Mouse (Mus musculus): ENCODE results near the gene Chst2. TPM values are rescaled to one million over a fixed set of nuclear protein-coding genes. Genes with fewer than 3 reads are reported as not detected.
A peak's percentile ranks its signal among the peaks of the same experiment; 100 is the strongest.

The Chst2 gene
- polyA plus RNA-seq (2015; fragmentation: Nextera tagmentation; extraction: Ambion mirVana): 16.1 and 17.8 TPM in 2 replicates

DNA sequence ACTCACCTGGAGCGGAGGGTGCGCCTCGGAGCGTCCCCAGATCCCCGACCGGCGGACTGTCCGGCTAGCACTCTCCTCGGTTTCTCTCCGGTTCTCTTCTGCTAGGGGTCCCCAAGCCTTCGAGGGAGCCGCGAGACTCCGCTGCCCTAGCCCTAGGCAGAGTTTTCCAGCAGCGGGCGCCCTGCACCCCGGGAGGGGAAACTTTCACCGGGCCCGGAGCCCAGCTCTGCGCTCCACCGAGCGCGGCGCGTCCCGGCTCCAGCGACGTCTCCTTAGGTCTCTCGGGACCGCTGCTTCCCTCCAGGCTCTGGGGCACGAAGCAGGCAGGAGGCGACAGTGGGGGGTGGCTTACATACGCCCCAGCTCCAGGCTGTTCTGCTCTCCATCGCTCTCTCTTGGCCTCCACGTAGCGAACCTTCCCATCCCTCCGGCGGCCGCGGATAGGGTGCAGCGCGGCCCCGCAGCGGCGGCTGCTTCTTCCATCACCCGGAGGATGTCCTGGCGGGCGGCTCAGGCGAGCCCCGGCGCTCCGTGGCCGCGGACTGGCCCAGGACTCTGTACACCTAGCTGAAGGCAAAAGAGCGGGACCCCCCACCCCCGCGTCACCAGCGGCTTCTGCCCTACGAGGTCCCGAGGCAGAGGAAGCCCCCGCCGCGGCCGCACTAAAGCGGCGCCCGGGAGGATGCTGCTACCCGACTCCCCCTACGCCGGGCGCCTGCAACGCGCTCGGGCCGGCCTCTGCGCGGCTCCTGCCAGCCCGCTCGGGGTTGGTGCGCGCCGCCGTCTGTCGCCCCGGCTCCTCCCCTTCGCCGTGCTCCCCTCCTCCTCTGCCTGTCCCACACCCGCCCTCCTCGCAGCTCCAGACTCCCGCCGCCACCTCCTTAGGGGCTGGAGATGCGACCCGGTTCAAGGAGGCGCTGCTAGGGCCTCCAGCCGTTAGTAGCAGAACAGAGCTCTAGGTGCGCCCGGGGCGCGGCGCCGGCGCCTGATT is at the start of gene Chst2:
Gene Chst2 (minus strand): TSS at position 152 of the 991 bp plus-strand sequence.
- peak within 1 kb of the TSS; percentile 64 for H3K9ac ChIP-seq
- WGBS: under 1% methylated on average over 94 of the region's 102 CpGs
- peaks cover 8% of the 10 kb centered on the region; the same call in 1 of the 2 replicates for H3K27me3 ChIP-seq
- H3K27ac ChIP-seq (replicated peaks): peak within 1 kb of the TSS; percentile 77
- peaks cover 28% of the 10 kb centered on the region for H3K4me1 ChIP-seq (replicated peaks)
- H3K9me3 ChIP-seq: no peaks in the 10 kb centered on the region
- H3K4me3 ChIP-seq: peak within 1 kb of the TSS; percentile 64
- no peaks in the 10 kb centered on the region for H3K36me3 ChIP-seq
- peak; percentile 95 for ATAC-seq (ENCODE audit: low FRiP score, low read depth)
- peak within 1 kb of the TSS; percentile 98 for H3K4me2 ChIP-seq

DNA sequence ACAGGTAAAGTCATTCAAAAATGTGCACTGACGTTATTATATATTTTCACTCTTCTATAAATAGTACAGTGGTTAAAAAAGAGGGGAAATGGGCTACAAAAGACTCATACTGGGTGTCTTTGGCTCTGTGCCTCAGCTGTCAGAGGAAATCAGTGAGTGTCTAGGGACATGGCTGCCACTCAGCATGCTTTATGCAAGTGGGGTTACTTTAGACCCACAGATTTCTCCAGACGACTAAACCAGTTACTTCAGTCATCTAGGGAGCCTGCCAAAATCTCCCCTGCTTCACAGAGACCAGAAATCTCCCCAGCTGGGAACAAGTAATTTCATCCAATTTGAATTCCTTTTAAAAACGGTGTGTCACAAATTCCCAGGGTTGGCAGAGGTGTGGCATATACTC is 45.4 kb upstream of the Chst2 start:
- Histone ChIP-seq H3K4me1 (replicated peaks) (no peaks in the 10 kb centered on the region), H3K36me3 (peaks cover 9% of the 10 kb centered on the region; the same call in 1 of the 2 replicates), H3K9ac (no peak overlapping the region), H3K27me3 (no peaks in the 10 kb centered on the region), H3K4me2 (no peak overlapping the region), H3K27ac (replicated peaks) (no peak overlapping the region), H3K9me3 (no peaks in the 10 kb centered on the region), H3K4me3 (no peak overlapping the region)
- no peak for ATAC-seq (ENCODE audit: low FRiP score, low read depth)
- WGBS: 39% methylated on average over 3 of the region's 3 CpGs

DNA sequence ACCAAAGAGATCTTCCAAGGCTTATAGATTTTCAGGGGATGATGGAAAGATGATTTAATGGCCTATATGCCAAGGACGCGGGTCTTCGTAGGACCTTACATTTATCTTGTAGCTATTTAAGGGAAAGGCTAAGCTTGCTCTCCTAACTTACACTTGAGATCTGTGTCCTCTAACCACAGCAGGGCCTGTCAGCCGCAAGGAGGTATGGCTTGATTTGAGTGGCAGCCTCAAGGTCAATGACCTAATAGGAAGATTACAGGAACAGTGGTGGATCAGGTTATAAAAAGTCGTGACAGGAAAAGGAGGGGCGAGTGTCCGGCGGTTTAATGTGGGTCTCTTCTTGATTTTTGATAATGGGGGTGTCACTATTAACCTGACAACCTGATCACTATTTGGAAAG is 44.1 kb upstream of the Chst2 start:
- H3K4me3 ChIP-seq: no peak overlapping the region
- H3K9ac ChIP-seq: no peak overlapping the region
- ATAC-seq (ENCODE audit: low FRiP score, low read depth): no peak
- no peak overlapping the region for H3K4me2 ChIP-seq
- H3K27ac ChIP-seq (replicated peaks): no peak overlapping the region
- H3K27me3 ChIP-seq: no peaks in the 10 kb centered on the region
- no peaks in the 10 kb centered on the region for H3K36me3 ChIP-seq
- H3K9me3 ChIP-seq: no peaks in the 10 kb centered on the region
- WGBS: 99% methylated on average over 8 of the region's 8 CpGs
- no peaks in the 10 kb centered on the region for H3K4me1 ChIP-seq (replicated peaks)

DNA sequence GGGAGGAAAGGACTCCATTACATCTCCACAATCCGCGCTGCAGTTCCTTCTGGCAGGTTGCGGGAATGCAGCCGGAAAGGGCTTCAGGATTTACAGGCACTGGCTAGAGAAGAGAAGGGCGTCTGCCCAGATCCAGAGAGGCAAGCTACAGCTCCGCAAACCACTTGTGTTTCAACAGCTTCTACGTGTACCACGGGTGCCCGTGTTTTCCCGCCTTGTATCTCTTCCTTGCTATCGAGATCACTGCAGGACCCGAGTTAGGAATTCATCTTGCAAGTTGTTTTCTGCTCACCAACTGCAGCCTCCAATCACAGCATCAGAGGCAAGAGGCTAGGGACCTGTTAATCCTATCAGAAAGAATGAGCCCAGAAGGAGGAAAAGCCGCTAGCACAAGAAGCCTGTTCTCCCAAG is 35.8 kb upstream of the Chst2 start:
- peak overlapping the region; percentile 6; the same call in 1 of the 2 replicates for H3K9ac ChIP-seq
- ATAC-seq (ENCODE audit: low FRiP score, low read depth): peak; percentile 76
- peaks cover 15% of the 10 kb centered on the region for H3K4me1 ChIP-seq (replicated peaks)
- peak overlapping the region; percentile 50 for H3K4me2 ChIP-seq
- no peaks in the 10 kb centered on the region for H3K27me3 ChIP-seq
- H3K9me3 ChIP-seq: no peaks in the 10 kb centered on the region
- no peaks in the 10 kb centered on the region for H3K36me3 ChIP-seq
- peak overlapping the region; percentile 23 for H3K4me3 ChIP-seq
- WGBS: 10% methylated on average over 13 of the region's 13 CpGs
- peak overlapping the region; percentile 55 for H3K27ac ChIP-seq (replicated peaks)

DNA sequence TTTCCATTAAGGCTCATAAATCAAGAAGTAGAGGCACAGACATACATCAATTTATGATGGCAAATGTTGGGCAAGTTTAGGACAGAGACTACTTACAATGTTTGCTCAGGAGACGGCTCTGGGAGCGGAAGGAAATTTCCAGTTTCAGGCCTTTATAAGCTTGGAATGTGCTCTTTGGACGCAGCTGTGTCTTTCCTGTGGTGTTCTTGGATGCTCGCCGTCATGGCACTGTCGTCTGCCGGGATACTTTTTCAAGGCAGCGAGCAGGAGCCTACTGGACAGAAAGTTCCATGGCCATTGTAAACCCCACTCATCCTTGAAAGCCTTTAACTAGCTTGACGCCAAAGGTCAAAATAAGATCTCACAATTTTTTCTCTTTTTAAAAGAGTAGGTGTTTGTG is 31.4 kb upstream of the Chst2 start:
- Histone ChIP-seq H3K36me3 (no peaks in the 10 kb centered on the region), H3K9ac (no peak overlapping the region), H3K27me3 (no peaks in the 10 kb centered on the region), H3K27ac (replicated peaks) (no peak overlapping the region), H3K4me3 (no peak overlapping the region), H3K9me3 (no peaks in the 10 kb centered on the region), H3K4me1 (replicated peaks) (peaks cover 13% of the 10 kb centered on the region), H3K4me2 (no peak overlapping the region)
- ATAC-seq (ENCODE audit: low FRiP score, low read depth): no peak
- 85% methylated on average over 9 of the region's 9 CpGs for whole genome bisulfite sequencing

DNA sequence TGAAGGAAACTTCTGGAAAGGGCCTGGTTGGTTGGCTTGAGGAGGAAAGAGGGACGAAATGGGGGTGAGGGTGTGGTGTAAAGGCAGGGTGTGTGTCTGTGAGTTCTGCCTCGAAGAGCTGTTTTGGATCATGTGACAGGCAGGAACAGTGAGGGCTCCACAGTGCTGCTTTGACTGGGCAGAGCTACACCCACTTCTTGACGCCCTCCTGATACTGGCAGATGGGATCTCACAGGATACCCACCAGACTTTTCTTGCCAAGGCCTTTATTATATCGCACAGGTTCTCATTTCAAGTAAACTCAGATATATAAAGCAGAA is 29.7 kb upstream of the Chst2 start:
- Histone ChIP-seq H3K27ac (replicated peaks) (no peak overlapping the region), H3K4me1 (replicated peaks) (no peaks in the 10 kb centered on the region), H3K4me3 (no peak overlapping the region), H3K36me3 (no peaks in the 10 kb centered on the region), H3K9ac (no peak overlapping the region), H3K27me3 (no peaks in the 10 kb centered on the region), H3K9me3 (no peaks in the 10 kb centered on the region), H3K4me2 (no peak overlapping the region)
- no peak for ATAC-seq (ENCODE audit: low FRiP score, low read depth)
- WGBS: 86% methylated on average over 4 of the region's 4 CpGs

DNA sequence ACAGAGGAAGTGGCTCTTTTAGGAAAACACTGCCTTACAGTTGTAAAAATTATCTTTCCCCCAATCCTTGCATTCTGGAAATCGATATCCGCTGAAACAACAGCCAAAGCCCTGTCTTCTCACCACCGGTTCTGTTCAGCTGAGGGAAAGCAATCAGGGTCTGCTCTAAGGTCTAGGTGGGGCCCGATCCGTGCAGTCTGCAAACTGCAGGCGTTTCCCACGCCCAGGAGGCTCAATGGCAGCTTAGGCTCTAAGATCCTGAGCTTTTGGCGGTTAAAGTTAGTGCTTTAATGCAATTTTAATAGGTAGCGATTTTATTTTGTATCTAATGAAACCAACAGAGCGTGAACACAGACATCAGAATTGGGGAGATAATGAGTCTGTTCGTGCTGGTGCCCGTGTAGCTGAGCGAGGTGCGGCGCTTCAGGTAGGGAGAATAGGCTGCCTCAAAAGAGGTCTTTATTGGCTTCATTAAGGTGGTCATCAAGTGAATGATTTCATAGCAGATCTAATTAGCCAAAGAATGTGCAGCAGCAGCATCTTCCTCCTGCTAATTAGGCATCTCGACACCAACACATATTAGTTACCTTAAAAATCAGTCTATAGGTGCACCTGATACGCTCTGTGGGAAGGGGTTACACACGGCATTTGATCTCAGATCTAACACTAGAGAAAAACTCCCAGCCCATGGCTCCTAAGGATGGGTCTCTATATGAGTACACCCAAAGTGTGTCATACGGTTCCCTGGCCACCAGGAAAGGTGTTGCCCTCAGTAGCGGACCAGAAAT is 29.2 kb upstream of the Chst2 start:
- 67% methylated on average over 20 of the region's 20 CpGs for WGBS
- no peaks in the 10 kb centered on the region for H3K4me1 ChIP-seq (replicated peaks)
- no peaks in the 10 kb centered on the region for H3K36me3 ChIP-seq
- no peaks in the 10 kb centered on the region for H3K27me3 ChIP-seq
- no peak overlapping the region for H3K4me3 ChIP-seq
- H3K27ac ChIP-seq (replicated peaks): no peak overlapping the region
- no peak overlapping the region for H3K4me2 ChIP-seq
- peak; percentile 68; the same call in 1 of the 2 replicates for ATAC-seq (ENCODE audit: low FRiP score, low read depth)
- H3K9me3 ChIP-seq: no peaks in the 10 kb centered on the region
- no peak overlapping the region for H3K9ac ChIP-seq

DNA sequence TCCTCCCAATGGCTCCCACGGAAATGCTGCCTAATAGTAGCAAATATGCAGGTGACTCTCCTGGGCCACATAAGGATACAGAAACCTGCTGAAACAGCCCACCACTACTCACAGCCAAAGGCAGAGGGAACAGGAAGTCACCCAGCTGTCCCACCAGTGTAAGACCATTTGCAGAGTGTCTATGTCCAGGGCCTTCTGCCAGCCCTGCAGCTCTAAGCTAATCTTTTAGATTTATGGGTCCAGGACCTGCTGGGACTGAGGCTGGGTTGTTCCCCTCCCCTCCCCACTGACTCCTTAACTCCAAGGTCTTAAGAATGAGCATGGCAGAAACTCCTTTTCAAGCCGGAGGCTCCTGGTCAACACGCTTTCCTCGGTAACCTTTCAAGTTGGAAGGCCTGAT is 21.8 kb upstream of the Chst2 start:
- H3K4me1 ChIP-seq (replicated peaks): no peaks in the 10 kb centered on the region
- no peak overlapping the region for H3K4me3 ChIP-seq
- H3K27me3 ChIP-seq: no peaks in the 10 kb centered on the region
- no peaks in the 10 kb centered on the region for H3K9me3 ChIP-seq
- H3K36me3 ChIP-seq: no peaks in the 10 kb centered on the region
- WGBS: 87% methylated on average over 4 of the region's 4 CpGs
- ATAC-seq (ENCODE audit: low FRiP score, low read depth): no peak
- H3K27ac ChIP-seq (replicated peaks): no peak overlapping the region
- no peak overlapping the region for H3K4me2 ChIP-seq
- no peak overlapping the region for H3K9ac ChIP-seq

DNA sequence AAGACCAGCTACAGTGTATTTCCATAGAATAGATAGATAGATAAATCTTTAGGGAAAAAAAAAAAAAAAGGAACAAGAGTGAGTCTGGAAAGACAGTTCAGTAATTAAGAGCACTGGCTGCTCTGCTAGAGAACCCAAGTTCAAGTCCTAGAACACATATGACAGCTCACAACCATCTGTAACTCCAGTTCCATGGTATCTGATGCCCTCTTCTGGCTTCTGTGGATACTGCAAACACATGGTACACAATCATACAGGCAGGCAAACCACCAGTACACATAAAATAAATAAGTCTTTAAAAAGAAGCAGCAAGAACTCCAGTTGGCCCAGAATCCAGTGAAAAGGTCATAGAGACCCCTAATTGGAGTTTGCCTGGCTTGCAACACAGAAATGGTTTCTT is 7.4 kb upstream of the Chst2 start:
- H3K36me3 ChIP-seq: no peaks in the 10 kb centered on the region

DNA sequence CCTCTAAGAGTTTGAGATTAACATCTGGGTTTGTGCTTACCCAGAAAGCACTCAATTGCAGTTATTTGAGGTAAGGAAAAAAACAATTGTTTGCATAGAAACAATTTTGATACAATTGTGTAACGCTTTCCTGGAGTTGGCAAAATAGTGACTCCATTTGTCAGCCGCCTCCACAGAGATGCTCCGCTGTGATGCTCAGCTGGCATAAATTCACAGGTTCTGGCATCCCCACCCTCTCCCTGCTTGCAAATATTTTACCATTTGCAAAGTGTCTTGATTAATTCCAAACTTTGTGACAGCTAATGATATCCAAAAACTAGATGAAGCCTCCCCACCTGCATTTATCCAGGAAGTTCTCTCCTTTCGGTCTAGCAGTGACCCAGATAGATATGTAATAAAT is 5.5 kb upstream of the Chst2 start:
- no peak overlapping the region for H3K9ac ChIP-seq
- WGBS: 88% methylated on average over 4 of the region's 4 CpGs
- no peaks in the 10 kb centered on the region for H3K9me3 ChIP-seq
- no peak overlapping the region for H3K4me3 ChIP-seq
- H3K27me3 ChIP-seq: peaks cover 8% of the 10 kb centered on the region; the same call in 1 of the 2 replicates
- ATAC-seq (ENCODE audit: low FRiP score, low read depth): no peak
- H3K4me2 ChIP-seq: no peak overlapping the region
- peaks cover 8% of the 10 kb centered on the region for H3K4me1 ChIP-seq (replicated peaks)
- H3K27ac ChIP-seq (replicated peaks): no peak overlapping the region
- H3K36me3 ChIP-seq: no peaks in the 10 kb centered on the region

More for the DNA sequence above, 7.4 kb upstream of the Chst2 start:
- no peaks in the 10 kb centered on the region for H3K4me1 ChIP-seq (replicated peaks)
- no peaks in the 10 kb centered on the region for H3K9me3 ChIP-seq
- no peak overlapping the region for H3K9ac ChIP-seq
- H3K27me3 ChIP-seq: peaks cover 5% of the 10 kb centered on the region; the same call in 1 of the 2 replicates
- ATAC-seq (ENCODE audit: low FRiP score, low read depth): no peak
- no peak overlapping the region for H3K4me3 ChIP-seq
- H3K4me2 ChIP-seq: no peak overlapping the region
- no peak overlapping the region for H3K27ac ChIP-seq (replicated peaks)

DNA sequence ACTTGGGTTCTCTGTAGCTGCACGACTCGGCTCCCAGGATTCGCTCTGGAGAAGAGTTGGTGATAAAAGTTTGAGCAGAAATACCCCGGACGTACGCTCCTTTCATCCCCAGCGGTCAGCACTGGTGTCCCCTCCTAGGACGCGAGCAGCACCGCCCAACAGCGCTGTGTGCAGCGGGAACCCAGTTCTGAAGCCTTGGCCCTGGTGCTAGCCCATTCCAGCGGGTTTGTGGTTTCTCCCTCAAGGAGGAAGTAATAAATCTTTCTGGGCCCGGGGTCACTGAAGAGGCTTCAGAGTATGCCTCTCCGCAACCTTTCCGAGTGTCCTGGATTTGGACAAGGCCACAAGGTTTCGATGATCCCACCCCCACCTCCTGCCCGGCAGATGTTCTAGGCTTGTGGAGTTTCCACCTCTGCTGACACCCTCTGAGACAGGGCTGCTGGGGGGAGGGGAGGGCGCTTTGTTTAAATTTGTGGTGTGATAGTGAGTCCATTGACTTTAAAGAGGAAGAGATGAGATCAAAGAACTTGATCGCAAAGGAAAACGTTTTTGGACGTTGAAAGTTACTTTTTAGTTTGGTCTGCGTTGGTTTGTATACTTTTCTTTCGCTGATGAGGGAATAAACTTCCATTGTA is 1.2 kb upstream of the Chst2 start:
- no peaks in the 10 kb centered on the region for H3K9me3 ChIP-seq
- peak overlapping the region; percentile 64 for H3K9ac ChIP-seq
- H3K27me3 ChIP-seq: peaks cover 8% of the 10 kb centered on the region; the same call in 1 of the 2 replicates
- peak overlapping the region; percentile 77 for H3K27ac ChIP-seq (replicated peaks)
- peaks cover 26% of the 10 kb centered on the region for H3K4me1 ChIP-seq (replicated peaks)
- H3K4me2 ChIP-seq: peak overlapping the region; percentile 98
- under 1% methylated on average over 24 of the region's 24 CpGs for WGBS
- no peaks in the 10 kb centered on the region for H3K36me3 ChIP-seq
- no peak for ATAC-seq (ENCODE audit: low FRiP score, low read depth)
- H3K4me3 ChIP-seq: peak overlapping the region; percentile 64

Data from hindbrain, embryonic 15.5 days (tissue).